Mouse (Mus musculus) stomach, postnatal 0 days (tissue): Measurements from ENCODE around the gene Gmppa. TPM values are rescaled to one million over a fixed set of nuclear protein-coding genes. Genes with fewer than 3 reads are reported as not detected.

ENCODE experiments used
- ATAC-seq: fragments of 200-750 bp; cut with Nextera tagmentation; 2 replicates; pipeline ENCODE4 v1.8.0; 2017; ENCODE audit not compliant: low FRiP score, low TSS enrichment
- DNase-seq: peaks from one replicate; pipeline ENCODE4 v3.0.0-alpha.2; 2016; ENCODE audit warnings: low spot score
- H3K27ac ChIP-seq: fragments of 300-500 bp; sonication (generic); replicated peaks from 2 replicates; pipeline ENCODE4 v1.5.1; 2014; ENCODE audit warnings: mild to moderate bottlenecking, control low read depth
- H3K27me3 ChIP-seq: fragments of 300-500 bp; sonication (generic); 2 replicates; pipeline ENCODE4 v1.6.1; 2014; ENCODE audit warnings: low read length; ENCODE audit not compliant: control insufficient read depth, insufficient read depth
- H3K36me3 ChIP-seq: fragments of 300-500 bp; sonication (generic); 2 replicates; pipeline ENCODE4 v1.6.1; 2014; ENCODE audit warnings: low read length, mixed read lengths; ENCODE audit not compliant: control insufficient read depth, insufficient read depth
- H3K4me1 ChIP-seq: fragments of 300-500 bp; sonication (generic); replicated peaks from 2 replicates; pipeline ENCODE4 v1.6.1; 2014; ENCODE audit warnings: antibody characterized with exemption; ENCODE audit not compliant: control insufficient read depth, insufficient read depth
- H3K4me2 ChIP-seq: fragments of 300-500 bp; sonication (generic); replicated peaks from 2 replicates; pipeline ENCODE4 v1.6.1; 2014; ENCODE audit warnings: low read depth, mild to moderate bottlenecking, control low read depth, moderate library complexity
- H3K4me3 ChIP-seq: fragments of 300-500 bp; sonication (generic); 2 replicates; pipeline ENCODE4 v1.5.1; 2014; ENCODE audit warnings: low read depth, low read length, control low read depth
- H3K9ac ChIP-seq: fragments of 300-500 bp; sonication (generic); 2 replicates; pipeline ENCODE4 v1.6.1; 2014; ENCODE audit warnings: mild to moderate bottlenecking, low read length, control low read depth, mixed read lengths
- H3K9me3 ChIP-seq: fragments of 300-500 bp; sonication (generic); 2 replicates; pipeline ENCODE4 v1.6.1; 2016; ENCODE audit warnings: low read length; ENCODE audit not compliant: control insufficient read depth
- CTCF ChIP-seq: IDR thresholded peaks from 2 replicates; pipeline ENCODE4 v1.5.1; 2016; ENCODE audit warnings: antibody characterized with exemption, low read depth, mild to moderate bottlenecking, moderate library complexity
- EP300 ChIP-seq: optimal IDR thresholded peaks from 2 replicates; pipeline ENCODE3; 2016; ENCODE audit warnings: antibody characterized with exemption
- WGBS: fragments of 180-500 bp; shearing (Covaris S2); extraction: QIAGEN DNeasy Blood & Tissue Kit; methylation state at CpG from one replicate; pipeline ENCODE4 v1.1.7; 2014; 5-methylcytosine and 5-hydroxymethylcytosine counted together
- polyA plus RNA-seq: library from polyadenylated mRNA; unstranded; fragments of >200 nt; fragmentation: Nextera tagmentation; extraction: Ambion mirVana; gene quantifications from 2 replicates; pipeline ENCODE4 v1.2.1, GENCODE M21; 2015

Gene Gmppa
- polyA plus RNA-seq, 1 experiment from 2014 or later = 85.2 TPM

- H3K4me3 ChIP-seq = no peak overlapping the region
- H3K9ac ChIP-seq = no peak overlapping the region
- no peak overlapping the region for H3K4me2 ChIP-seq
- H3K4me1 ChIP-seq = 0 out of 2 replicates have a peak, but pooled peaks cover 6% of the 10 kb centered on the region
- H3K9me3 ChIP-seq = no peaks in the 10 kb centered on the region
- H3K27me3 ChIP-seq = peaks cover 7% of the 10 kb centered on the region; the same call in 1 of the 2 replicates
- TF ChIP-seq CTCF = no peak
- no peak for TF ChIP-seq EP300
- 57% methylated on average over 5 of the region's 5 CpGs for WGBS
- H3K36me3 ChIP-seq = no peaks in the 10 kb centered on the region
- ATAC-seq (no peak), DNase-seq (no peak)
- H3K27ac ChIP-seq = no peak overlapping the region
These were observed 16.2 kb downstream of the Gmppa start for GRCm38 (mm10) chr1:75451900-75452299.

- Histone ChIP-seq H3K4me1 (0 out of 2 replicates have a peak, but pooled peaks cover 3% of the 10 kb centered on the region), H3K4me3 (no peak overlapping the region), H3K27ac (no peak overlapping the region), H3K36me3 (no peaks in the 10 kb centered on the region), H3K27me3 (peaks cover 4% of the 10 kb centered on the region; the same call in 1 of the 2 replicates), H3K4me2 (no peak overlapping the region), H3K9ac (no peak overlapping the region), H3K9me3 (no peaks in the 10 kb centered on the region)
- TF ChIP-seq EP300 (no peak), CTCF (no peak)
- ATAC-seq = no peak
- no peak for DNase-seq
- 81% methylated on average over 3 of the region's 3 CpGs for WGBS
These were observed 19.7 kb downstream of the Gmppa start for GRCm38 (mm10) chr1:75455433-75455832.

GRCm38 (mm10) chr1:75455948-75456347 is 20.2 kb downstream of the Gmppa start:
- Histone ChIP-seq H3K4me3 (no peak overlapping the region), H3K27ac (no peak overlapping the region), H3K27me3 (no peaks in the 10 kb centered on the region; the same call in 1 of the 2 replicates), H3K9me3 (no peaks in the 10 kb centered on the region), H3K4me2 (no peak overlapping the region), H3K36me3 (no peaks in the 10 kb centered on the region), H3K4me1 (0 out of 2 replicates have a peak, but pooled peaks cover 3% of the 10 kb centered on the region), H3K9ac (no peak overlapping the region)
- WGBS = 40% methylated on average over 5 of the region's 5 CpGs
- ATAC-seq = no peak
- no peak for TF ChIP-seq CTCF
- DNase-seq = no peak

GRCm38 (mm10) chr1:75456746-75457564 is 21.2 kb downstream of the Gmppa start:
- Histone ChIP-seq H3K4me3 (no peak overlapping the region), H3K4me2 (no peak overlapping the region), H3K27ac (no peak overlapping the region), H3K9me3 (no peaks in the 10 kb centered on the region), H3K27me3 (no peaks in the 10 kb centered on the region; the same call in 1 of the 2 replicates), H3K4me1 (0 out of 2 replicates have a peak, but pooled peaks cover 3% of the 10 kb centered on the region), H3K36me3 (no peaks in the 10 kb centered on the region), H3K9ac (no peak overlapping the region)
- no peak for ATAC-seq
- peak; percentile 60 for TF ChIP-seq CTCF
- no peak for TF ChIP-seq EP300
- WGBS = 19% methylated on average over 14 of the region's 14 CpGs
- no peak for DNase-seq

- no peaks in the 10 kb centered on the region for H3K9me3 ChIP-seq
- H3K4me2 ChIP-seq = peak overlapping the region; percentile 56; the same call in 1 of the 2 replicates
- H3K27ac ChIP-seq = peak overlapping the region; percentile 63; the same call in 1 of the 2 replicates
- TF ChIP-seq CTCF = no peak
- TF ChIP-seq EP300 = no peak
- H3K36me3 ChIP-seq = no peaks in the 10 kb centered on the region
- WGBS = 8% methylated on average over 7 of the region's 10 CpGs
- H3K27me3 ChIP-seq = no peaks in the 10 kb centered on the region; the same call in 1 of the 2 replicates
- H3K4me3 ChIP-seq = no peak overlapping the region
- H3K4me1 ChIP-seq = 0 out of 2 replicates have a peak, but pooled peaks cover 3% of the 10 kb centered on the region
- DNase-seq (no peak), ATAC-seq (peak; percentile 29; the same call in 1 of the 2 replicates)
- H3K9ac ChIP-seq = no peak overlapping the region
These were observed 21.9 kb downstream of the Gmppa start for GRCm38 (mm10) chr1:75457710-75458024.
